Mouse (Mus musculus) intestine, embryonic 15.5 days (tissue): ENCODE results near the gene Ccdc172. TPM values are rescaled to one million over a fixed set of nuclear protein-coding genes. Genes with fewer than 3 reads are reported as not detected.

Experiments
- ATAC-seq: fragments of 200-750 bp; cut with Nextera tagmentation; 2 replicates; pipeline ENCODE4 v1.8.0; 2017; ENCODE audit warnings: moderate TSS enrichment, moderate library complexity
- H3K27ac ChIP-seq: fragments of 300-500 bp; sonication (generic); 2 replicates; pipeline ENCODE4 v1.5.1; 2015; ENCODE audit warnings: mild to moderate bottlenecking, inconsistent platforms
- H3K27me3 ChIP-seq: fragments of 300-500 bp; sonication (generic); replicated peaks from 2 replicates; pipeline ENCODE4 v1.6.1; 2015; ENCODE audit warnings: inconsistent platforms
- H3K36me3 ChIP-seq: fragments of 300-500 bp; sonication (generic); 2 replicates; pipeline ENCODE4 v1.6.1; 2015; ENCODE audit warnings: inconsistent platforms
- H3K4me1 ChIP-seq: fragments of 300-500 bp; sonication (generic); replicated peaks from 2 replicates; pipeline ENCODE4 v1.6.1; 2015; ENCODE audit warnings: inconsistent platforms
- H3K4me2 ChIP-seq: fragments of 300-500 bp; sonication (generic); replicated peaks from 2 replicates; pipeline ENCODE4 v1.6.1; 2015; ENCODE audit warnings: mild to moderate bottlenecking, inconsistent platforms
- H3K4me3 ChIP-seq: fragments of 300-500 bp; sonication (generic); replicated peaks from 2 replicates; pipeline ENCODE4 v1.5.1; 2015; ENCODE audit warnings: inconsistent platforms
- H3K9ac ChIP-seq: fragments of 300-500 bp; sonication (generic); 2 replicates; pipeline ENCODE4 v1.6.1; 2015; ENCODE audit warnings: inconsistent platforms
- H3K9me3 ChIP-seq: fragments of 300-500 bp; sonication (generic); 2 replicates; pipeline ENCODE4 v1.6.1; 2016; ENCODE audit warnings: inconsistent platforms
- WGBS: fragments of 180-500 bp; shearing (Covaris S2); methylation state at CpG from one replicate; pipeline ENCODE4 v1.1.7; 2015; 5-methylcytosine and 5-hydroxymethylcytosine counted together
- polyA plus RNA-seq: library from polyadenylated mRNA; unstranded; fragments of >200 nt; fragmentation: Nextera tagmentation; extraction: Ambion mirVana; gene quantifications from 2 replicates; pipeline ENCODE4 v1.2.1, GENCODE M21; 2015

Gene Ccdc172
- polyA plus RNA-seq, 1 experiment from 2014 or later, result not detected

- H3K27me3 ChIP-seq, result no peaks in the 10 kb centered on the region
- H3K9ac ChIP-seq, result no peak overlapping the region
- no peak overlapping the region for H3K4me2 ChIP-seq
- H3K27ac ChIP-seq, result no peak overlapping the region
- no peaks in the 10 kb centered on the region for H3K4me1 ChIP-seq
- no peak for ATAC-seq
- no peaks in the 10 kb centered on the region for H3K36me3 ChIP-seq
- H3K9me3 ChIP-seq, result no peaks in the 10 kb centered on the region
- 34% methylated on average over 7 of the region's 7 CpGs for WGBS
- H3K4me3 ChIP-seq, result no peak overlapping the region
Observed at GRCm38 (mm10) chr19:58582018-58582417, 70.2 kb downstream of the Ccdc172 start.

- Histone ChIP-seq H3K4me2 (no peak overlapping the region), H3K36me3 (no peaks in the 10 kb centered on the region), H3K27me3 (no peaks in the 10 kb centered on the region), H3K9ac (no peak overlapping the region), H3K4me1 (no peaks in the 10 kb centered on the region), H3K4me3 (no peak overlapping the region), H3K9me3 (no peaks in the 10 kb centered on the region), H3K27ac (no peak overlapping the region)
- no peak for ATAC-seq
- 94% methylated on average over 5 of the region's 5 CpGs for WGBS
Observed at GRCm38 (mm10) chr19:58582956-58583355, 71.2 kb downstream of the Ccdc172 start.

GRCm38 (mm10) chr19:58586046-58586445, 74.3 kb downstream of the Ccdc172 start:
- no peaks in the 10 kb centered on the region for H3K9me3 ChIP-seq
- no peak overlapping the region for H3K27ac ChIP-seq
- H3K4me2 ChIP-seq, result no peak overlapping the region
- no peak overlapping the region for H3K4me3 ChIP-seq
- no peak overlapping the region for H3K9ac ChIP-seq
- WGBS, result 72% methylated on average over 2 of the region's 2 CpGs
- no peaks in the 10 kb centered on the region for H3K36me3 ChIP-seq
- H3K27me3 ChIP-seq, result no peaks in the 10 kb centered on the region
- H3K4me1 ChIP-seq, result no peaks in the 10 kb centered on the region
- ATAC-seq, result no peak

GRCm38 (mm10) chr19:58590251-58590936, 78.6 kb downstream of the Ccdc172 start:
- Histone ChIP-seq H3K4me2 (no peak overlapping the region), H3K27ac (no peak overlapping the region), H3K9me3 (no peaks in the 10 kb centered on the region; the same call in 1 of the 2 replicates), H3K9ac (no peak overlapping the region), H3K4me1 (no peaks in the 10 kb centered on the region), H3K27me3 (no peaks in the 10 kb centered on the region), H3K36me3 (no peaks in the 10 kb centered on the region), H3K4me3 (no peak overlapping the region)
- ATAC-seq, result no peak
- WGBS, result 76% methylated on average over 6 of the region's 6 CpGs

GRCm38 (mm10) chr19:58600381-58600780, 88.6 kb downstream of the Ccdc172 start:
- no peak for ATAC-seq
- Histone ChIP-seq H3K27ac (no peak overlapping the region), H3K36me3 (no peaks in the 10 kb centered on the region), H3K4me2 (no peak overlapping the region), H3K4me1 (no peaks in the 10 kb centered on the region), H3K9me3 (peaks cover 3% of the 10 kb centered on the region; the same call in 1 of the 2 replicates), H3K27me3 (no peaks in the 10 kb centered on the region), H3K4me3 (no peak overlapping the region), H3K9ac (no peak overlapping the region)
- WGBS, result 83% methylated on average over 5 of the region's 5 CpGs

Other genes starting within 250 kb of the Ccdc172 start
- 20.6 and 22.3 TPM in 2 replicates for gene Gfra1, start 56.1 kb upstream of the Ccdc172 start, polyA plus RNA-seq
- 0.21 and 0.43 TPM in 2 replicates for gene Pnlip, start 140.5 kb downstream of the Ccdc172 start, polyA plus RNA-seq
- gene Pnliprp1, start 216.9 kb downstream of the Ccdc172 start, polyA plus RNA-seq, result 1,391 and 3,102 TPM in 2 replicates
- 5.4 and 15.2 TPM in 2 replicates for gene Pnliprp2, start 247.7 kb downstream of the Ccdc172 start, polyA plus RNA-seq